Mouse (Mus musculus): ENCODE results near the gene Lyrm1.

The Lyrm1 gene

GRCm38 (mm10) chr7:119892198-119892597, 3.5 kb upstream of the Lyrm1 start:
- no peak for DNase-seq

GRCm38 (mm10) chr7:119892742-119893141, 2.9 kb upstream of the Lyrm1 start:
- no peak for DNase-seq

GRCm38 (mm10) chr7:119894818-119895544, 680 bp upstream of the Lyrm1 start:
- peak in 1 of 2 experiments; percentile 46 for DNase-seq

- DNase-seq: no peak
Measured at GRCm38 (mm10) chr7:119897521-119898109, 2.0 kb downstream of the Lyrm1 start.

- DNase-seq: no peak
Measured at GRCm38 (mm10) chr7:119898247-119898856, 2.7 kb downstream of the Lyrm1 start.

GRCm38 (mm10) chr7:119899386-119900057, 3.9 kb downstream of the Lyrm1 start:
- DNase-seq: no peak

GRCm38 (mm10) chr7:119906523-119907215, 11.0 kb downstream of the Lyrm1 start:
- no peak for DNase-seq

DNA sequence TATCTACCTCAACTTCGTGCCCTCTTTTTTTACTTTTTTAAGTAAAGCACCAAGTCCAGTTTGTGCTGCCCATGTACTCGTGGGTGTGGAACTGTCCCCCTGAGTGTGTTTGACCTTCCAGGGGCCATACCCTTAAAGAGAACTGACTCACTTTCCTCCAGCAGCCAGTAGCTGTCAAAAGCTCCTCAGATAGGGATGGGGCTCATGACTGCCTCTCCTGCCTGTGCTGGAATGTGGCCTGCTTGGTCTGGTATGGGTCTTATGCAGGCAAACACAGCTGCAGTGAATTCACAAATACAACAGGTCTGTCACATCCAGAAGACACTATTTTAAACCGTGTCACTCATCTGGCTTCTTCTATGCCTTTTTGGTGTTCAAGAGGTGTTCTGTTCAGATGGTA, 16.1 kb downstream of the Lyrm1 start:
- DNase-seq: no peak

DNA sequence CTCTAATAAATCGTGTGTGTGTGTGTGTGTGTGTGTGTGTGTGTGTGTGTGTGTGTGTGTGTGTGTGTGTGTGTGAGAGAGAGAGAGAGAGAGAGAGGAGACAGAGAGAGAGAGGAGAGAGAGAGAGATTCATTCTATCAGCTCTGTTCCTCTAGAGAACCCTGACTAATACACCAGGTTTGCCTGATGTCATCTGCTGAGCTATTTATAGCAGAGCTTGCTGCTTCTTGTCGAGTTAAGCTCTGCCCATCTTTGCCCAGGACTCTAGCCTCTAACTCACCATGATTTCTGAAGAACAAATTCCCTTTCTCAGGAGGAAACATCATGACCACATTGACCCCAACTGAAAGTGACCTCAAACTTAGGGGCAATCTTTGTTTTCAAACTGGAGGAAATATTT, 24.8 kb downstream of the Lyrm1 start:
- no peak for DNase-seq

- no peak for DNase-seq
Measured at GRCm38 (mm10) chr7:119921054-119921453, 25.4 kb downstream of the Lyrm1 start.

DNA sequence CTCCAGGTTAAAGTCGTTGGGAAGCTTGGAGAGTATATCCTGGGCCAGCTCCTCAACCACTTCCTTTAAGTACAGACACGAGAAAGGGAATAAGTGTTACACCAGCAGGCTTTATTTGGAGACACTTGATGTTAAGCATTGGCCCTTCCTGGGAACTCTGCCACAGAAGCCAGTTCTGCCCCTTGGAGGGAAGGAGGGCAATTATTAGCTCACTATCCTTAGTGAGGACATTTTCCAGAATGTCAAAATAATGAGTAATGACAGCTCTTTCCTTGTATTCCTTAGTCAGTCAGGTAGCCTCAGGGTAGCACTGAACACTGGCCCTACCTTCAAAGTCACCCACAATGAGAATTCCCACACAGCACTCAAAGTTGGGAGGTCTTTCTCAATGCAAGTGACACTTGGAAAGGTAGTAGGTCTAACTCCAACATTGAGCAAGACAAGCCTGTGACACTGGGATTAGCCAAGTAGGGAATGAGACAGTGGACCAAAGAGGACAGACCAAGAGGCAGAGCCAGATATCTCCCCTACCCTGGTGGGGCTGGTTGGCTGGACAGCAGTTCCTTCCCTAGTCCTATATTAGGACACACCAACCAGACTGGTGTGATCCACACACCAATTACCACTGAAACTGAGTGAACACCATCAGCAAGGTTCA, 33.3 kb downstream of the Lyrm1 start:
- DNase-seq: no peak

DNA sequence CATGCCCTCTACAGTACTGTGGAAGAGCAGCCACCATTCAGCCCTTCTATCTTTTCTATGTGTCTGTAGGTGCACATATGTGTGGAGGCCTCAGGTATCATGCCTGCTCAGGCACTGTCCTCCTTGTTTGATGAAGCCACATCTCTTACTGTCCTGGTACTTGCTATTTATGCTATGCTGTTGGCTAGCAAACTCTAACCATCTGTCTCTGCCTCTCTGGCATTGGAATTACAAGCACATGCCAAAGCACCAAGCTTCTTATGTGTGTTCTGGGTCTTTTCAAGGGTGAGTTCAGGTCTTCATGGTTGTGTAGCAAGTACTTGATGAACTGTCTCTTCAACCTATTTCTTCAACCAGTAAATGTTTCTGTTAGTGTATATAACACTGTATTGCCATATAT, 40.7 kb downstream of the Lyrm1 start:
- DNase-seq: no peak

- no peak for DNase-seq
Measured at GRCm38 (mm10) chr7:119937036-119937435, 41.4 kb downstream of the Lyrm1 start.

GRCm38 (mm10) chr7:119941569-119941968, 45.9 kb downstream of the Lyrm1 start:
- DNase-seq: no peak

- DNase-seq: no peak
Measured at GRCm38 (mm10) chr7:119954047-119954446, 58.4 kb downstream of the Lyrm1 start.

- no peak for DNase-seq
Measured at GRCm38 (mm10) chr7:119957421-119957820, 61.8 kb downstream of the Lyrm1 start.

DNA sequence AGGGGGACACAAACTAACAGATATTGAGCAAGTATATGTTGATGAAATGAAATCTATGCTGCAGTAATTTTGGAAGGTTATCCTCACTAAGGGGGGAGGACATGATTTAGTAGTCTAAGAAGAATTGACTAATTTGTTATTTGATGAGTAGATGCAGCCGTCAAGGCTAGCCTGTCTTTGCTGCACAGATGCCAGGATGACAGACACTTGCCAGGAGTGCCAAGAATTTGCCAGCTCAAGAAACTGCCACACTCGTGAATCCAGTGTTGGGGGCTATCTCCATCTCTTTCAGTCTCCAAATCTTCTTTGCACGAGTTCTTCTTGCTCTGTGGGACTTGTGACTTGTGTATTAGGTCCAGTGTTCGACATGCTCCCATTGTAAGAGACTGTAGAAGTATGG, 63.4 kb downstream of the Lyrm1 start:
- no peak for DNase-seq

DNA sequence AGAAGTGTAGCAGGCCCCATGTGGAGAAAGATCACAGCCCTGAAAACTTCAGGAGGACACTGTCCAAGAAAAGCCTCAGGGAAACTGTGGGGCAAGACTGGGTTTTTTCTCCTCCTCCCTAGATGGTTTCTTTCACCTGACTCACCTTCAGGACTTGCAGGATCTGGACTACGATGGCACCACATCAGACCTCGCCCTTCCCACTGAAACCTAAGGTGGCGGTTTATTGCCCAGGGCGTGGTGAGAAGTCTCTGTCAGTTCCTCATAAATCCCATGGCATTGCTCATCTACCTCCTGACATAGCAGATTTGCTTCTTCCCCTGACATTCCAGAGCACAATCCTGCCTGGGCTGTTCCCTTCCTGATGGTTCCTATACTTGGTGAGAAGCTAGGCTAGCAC, 63.8 kb downstream of the Lyrm1 start:
- DNase-seq: no peak

DNA sequence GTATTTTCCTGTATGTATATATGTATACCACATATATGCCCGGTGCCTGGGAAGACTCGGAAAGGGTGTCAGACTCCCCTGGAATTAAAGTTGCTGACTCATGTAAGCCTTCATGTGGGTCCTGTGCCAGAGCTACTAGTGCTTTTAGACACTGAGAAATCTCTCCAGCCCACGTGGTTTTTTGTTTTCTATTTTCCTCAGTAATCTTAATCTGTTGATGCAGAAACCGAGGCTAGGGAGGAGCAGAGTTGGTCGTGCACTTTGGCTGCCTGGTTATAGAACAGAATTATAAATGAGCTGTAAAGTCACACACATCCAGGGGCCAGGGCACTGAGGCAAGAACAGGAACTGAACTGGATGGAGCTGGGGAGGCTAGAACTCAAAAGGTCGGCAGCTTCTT, 64.3 kb downstream of the Lyrm1 start:
- DNase-seq: no peak

DNA sequence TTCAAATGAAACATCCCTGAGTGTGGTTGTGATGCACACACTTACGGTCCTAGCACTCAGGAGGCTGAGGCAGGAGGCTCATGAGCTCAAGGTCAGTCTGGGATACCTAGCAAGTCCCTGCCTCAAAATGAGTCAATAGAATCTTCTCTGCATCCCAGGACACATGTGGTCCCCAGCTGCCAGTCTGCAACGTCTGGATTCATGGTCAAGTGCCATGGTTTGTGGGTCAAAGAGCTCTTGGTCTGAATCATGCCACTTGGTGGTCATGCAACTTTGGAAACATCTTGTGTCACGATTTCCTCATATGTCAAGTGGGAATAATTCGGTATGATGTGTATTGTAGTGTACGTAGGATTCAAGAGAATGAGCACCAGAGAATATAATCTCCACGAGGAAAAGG, 64.9 kb downstream of the Lyrm1 start:
- no peak for DNase-seq

DNA sequence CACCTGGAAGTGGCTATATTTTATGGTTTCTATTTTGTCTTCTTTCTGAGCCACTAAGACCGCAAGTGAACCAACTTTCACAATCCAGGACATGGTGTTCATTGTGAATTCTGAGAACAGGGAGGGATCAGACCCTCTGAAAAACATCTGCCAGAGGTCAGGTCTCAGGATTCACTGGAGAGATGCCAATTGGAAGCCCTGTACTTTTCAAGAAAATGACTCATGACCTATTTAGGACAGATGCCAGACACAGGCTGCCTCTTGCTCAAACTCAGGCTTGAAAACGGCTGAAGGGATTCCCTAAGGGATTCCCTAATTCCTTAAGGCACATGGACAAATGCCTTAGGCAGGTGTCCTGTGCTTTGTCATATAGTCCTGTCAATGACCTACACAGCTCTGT, 65.4 kb downstream of the Lyrm1 start:
- no peak for DNase-seq

DNA sequence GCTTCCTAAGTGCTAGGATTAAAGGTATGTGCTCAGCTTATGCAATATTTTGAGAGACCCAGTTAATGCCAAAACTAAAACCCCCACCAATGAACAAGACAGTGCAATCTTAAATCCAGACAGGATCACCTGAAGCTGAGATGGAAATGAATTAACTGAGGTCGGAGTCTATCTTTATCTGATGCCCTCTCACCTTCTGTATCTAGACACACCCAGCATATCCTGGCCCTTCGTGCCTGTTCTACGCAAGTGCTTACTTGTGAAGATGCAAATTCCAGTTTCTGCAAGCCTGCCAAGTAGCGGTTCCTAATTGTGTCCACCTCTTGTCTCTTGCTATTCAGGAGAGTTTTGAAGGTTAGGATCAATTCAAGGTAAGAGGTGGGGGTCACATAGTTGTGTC, 69.5 kb downstream of the Lyrm1 start:
- no peak for DNase-seq

Measured in cerebellum, adult 18-20 months (tissue).